In genomic region chr10:60558491-60558927, GRCm38 (mm10) we compare ENCODE assay signal across 10 mouse cellular contexts.
DNase-seq lines count a peak whose midpoint lies in the region.
"Had no signal": no experiment of that assay in that cellular context is flagged by ENCODE, and none has a peak within 500 bp of the region (broad histone marks: within the 10 kb centered on the region; RNA-seq: fewer than 3 reads in every experiment).

No protein-coding gene starts in this region.

- no peak overlapping the region for H3K4me3 ChIP-seq in brown adipose tissue, adult 24 weeks (ENCODE audit: insufficient read depth, low read depth, low read length)
- no peak overlapping the region for H3K4me3 ChIP-seq in limb, embryonic 10.5 days
- H3K4me3 ChIP-seq: limb, embryonic 13.5 days had no signal

- no peaks in the 10 kb centered on the region for H3K36me3 ChIP-seq in limb, embryonic 10.5 days
- H3K36me3 ChIP-seq: G1E; limb, embryonic 13.5 days had no signal

- peak overlapping the region; percentile 26 for H3K27ac ChIP-seq in brown adipose tissue, adult 24 weeks (replicated peaks; ENCODE audit: low read depth, low read length)
- peak overlapping the region; percentile 71; the same call in 1 of the 2 replicates for H3K27ac ChIP-seq in limb, embryonic 10.5 days
- H3K27ac ChIP-seq: limb, embryonic 13.5 days had no signal

- no peaks in the 10 kb centered on the region for H3K27me3 ChIP-seq in limb, embryonic 10.5 days (ENCODE audit: low read depth, poor library complexity, severe bottlenecking)
- H3K27me3 ChIP-seq: limb, embryonic 13.5 days had no signal

- intact Hi-C loops in heart, postnatal 36 days (cut with DNase I), result no loop called here

- peaks cover 4% of the 10 kb centered on the region for H3K4me1 ChIP-seq in brown adipose tissue, adult 24 weeks (ENCODE audit: control insufficient read depth, insufficient read depth, insufficient read length, low read length)
- peaks cover 23% of the 10 kb centered on the region for H3K4me1 ChIP-seq in limb, embryonic 10.5 days

- H3K9me3 ChIP-seq in limb, embryonic 10.5 days (replicated peaks), result no peaks in the 10 kb centered on the region
- H3K9me3 ChIP-seq: limb, embryonic 13.5 days had no signal

- 29% methylated on average over 9 of the region's 9 CpGs for WGBS in limb, embryonic 10.5 days

- peak; percentile 25 for DNase-seq in embryo, embryonic 10 days (ENCODE audit: low spot score)
- DNase-seq in heart, postnatal 36 days, result peak; percentile 13 to 21
- no peak for DNase-seq in limb, embryonic 10.5 days (ENCODE audit: low spot score)
- DNase-seq in cerebellum, adult 18-20 months, result no peak
- DNase-seq in spleen, postnatal 36 days (ENCODE audit: low spot score in 2 of 2), result no peak
- DNase-seq in natural killer cell, adult 2 months (ENCODE audit: low spot score in 2 of 2), result no peak
- DNase-seq: adrenal gland, postnatal 36 days had no signal

Comparison
In these comparisons a context has a peak if more than half of its experiments do, and no peak if none do; other contexts are left out.
1. DNase-seq: peak in embryo, embryonic 10 days (single experiment) and heart, postnatal 36 days (2 of 2); none in limb, embryonic 10.5 days (single experiment), cerebellum, adult 18-20 months (0 of 2), spleen, postnatal 36 days (0 of 2) and natural killer cell, adult 2 months (0 of 2).